ENCODE assay signal across 7 mouse cellular contexts in genomic region chr13:42301961-42302861, GRCm38 (mm10). TPM values are rescaled to one million over a fixed set of nuclear protein-coding genes. Genes with fewer than 3 reads are reported as not detected.
A peak's percentile ranks its signal among the peaks of the same experiment; 100 is the strongest.
DNase-seq lines count a peak whose midpoint lies in the region; ATAC-seq lines count a peak whose summit lies in the region.

No protein-coding gene starts in this region.

- peaks cover 46% of the 10 kb centered on the region for H3K27me3 ChIP-seq in limb, embryonic 12.5 days
- H3K27me3 ChIP-seq in neural tube, embryonic 12.5 days (replicated peaks) = peaks cover 20% of the 10 kb centered on the region

- DNase-seq in Muller cell, postnatal 12 days (ENCODE audit: inconsistent ontology term) = peak; percentile 69
- DNase-seq in embryo, embryonic 10 days (ENCODE audit: low spot score) = peak; percentile 62
- DNase-seq in heart, postnatal 36 days = peak; percentile 27 to 41
- DNase-seq in left cerebral cortex, adult 9 months (ENCODE audit: low spot score in 2 of 2) = no peak
- no peak for DNase-seq in layer of hippocampus, adult 9-11 months

- H3K9me3 ChIP-seq in limb, embryonic 12.5 days = no peaks in the 10 kb centered on the region
- H3K9me3 ChIP-seq in neural tube, embryonic 12.5 days = no peaks in the 10 kb centered on the region

- H3K9ac ChIP-seq in limb, embryonic 12.5 days (replicated peaks) = no peak overlapping the region
- H3K9ac ChIP-seq in neural tube, embryonic 12.5 days = no peak overlapping the region

- intact Hi-C loops in heart, postnatal 36 days (cut with DNase I) = loop anchor here (2.0 to 5.0 kb wide), 9 partner anchors 43 to 660 kb away; partner anchors contain the start of gene Hivep1

- peaks cover 14% of the 10 kb centered on the region; the same call in 1 of the 2 replicates for H3K4me1 ChIP-seq in limb, embryonic 12.5 days (replicated peaks)
- peaks cover 4% of the 10 kb centered on the region; the same call in 1 of the 2 replicates for H3K4me1 ChIP-seq in neural tube, embryonic 12.5 days

- H3K36me3 ChIP-seq in limb, embryonic 12.5 days = no peaks in the 10 kb centered on the region
- no peaks in the 10 kb centered on the region for H3K36me3 ChIP-seq in neural tube, embryonic 12.5 days

- peak overlapping the region; percentile 59 for H3K4me2 ChIP-seq in limb, embryonic 12.5 days
- H3K4me2 ChIP-seq in neural tube, embryonic 12.5 days (replicated peaks) = peak overlapping the region; percentile 72

- H3K4me3 ChIP-seq in limb, embryonic 12.5 days (replicated peaks) = peak overlapping the region; percentile 39
- H3K4me3 ChIP-seq in neural tube, embryonic 12.5 days = peak overlapping the region; percentile 32

- WGBS in limb, embryonic 12.5 days = 29% methylated on average over 27 of the region's 27 CpGs
- WGBS in neural tube, embryonic 12.5 days = 14% methylated on average over 27 of the region's 27 CpGs

- ATAC-seq in limb, embryonic 12.5 days (ENCODE audit: insufficient number of reproducible peaks, insufficient read depth, low FRiP score, low TSS enrichment, low read depth) = no peak
- no peak for ATAC-seq in neural tube, embryonic 12.5 days (ENCODE audit: low FRiP score, low read depth)

- no peak overlapping the region for H3K27ac ChIP-seq in limb, embryonic 12.5 days
- no peak overlapping the region for H3K27ac ChIP-seq in neural tube, embryonic 12.5 days

RNA-seq across cellular contexts. Expression of gene Edn1, which starts 0.9 kb away (rescaled TPM):
- 1 to 10 TPM; 5.3 TPM for total RNA-seq in heart, postnatal 36 days (2021)
- polyA plus RNA-seq in limb, embryonic 12.5 days (2016; fragmentation: Nextera tagmentation; extraction: Ambion mirVana) = 0.74 and 1.2 TPM in 2 replicates
- polyA plus RNA-seq in neural tube, embryonic 12.5 days (2016; fragmentation: Nextera tagmentation; extraction: Ambion mirVana) = 1.8 and 2.5 TPM in 2 replicates

Comparison
In these comparisons a context has a peak if more than half of its experiments do, and no peak if none do; other contexts are left out.
1. DNase-seq: peak in Muller cell, postnatal 12 days (single experiment), embryo, embryonic 10 days (single experiment) and heart, postnatal 36 days (2 of 2); none in left cerebral cortex, adult 9 months (0 of 2) and layer of hippocampus, adult 9-11 months (single experiment).